Mouse (Mus musculus) MEL (cell line): ENCODE results near the gene Tmeff1. TPM values are rescaled to one million over a fixed set of nuclear protein-coding genes. Genes with fewer than 3 reads are reported as not detected.

Experiments
- DNase-seq: peaks from one replicate; pipeline ENCODE4 v3.0.0; 2011; ENCODE audit warnings: low read depth, low spot score
- H3K27ac ChIP-seq: 2 replicates; pipeline ENCODE4 v1.5.1; 2012; ENCODE audit warnings: low read depth, mild to moderate bottlenecking, control low read depth, low read length, moderate library complexity; ENCODE audit not compliant: control insufficient read depth
- H3K27me3 ChIP-seq, 2 experiments: fragments of 150-350 bp in 1 of 2; sonication (generic) in 1 of 2; 2 replicates each; pipeline ENCODE4 v1.6.1; 2012; ENCODE audit warnings: low read length in 2 of 2, mild to moderate bottlenecking in 2 of 2, improper control_type of control experiment in 1 of 2, moderate library complexity in 1 of 2; ENCODE audit not compliant: insufficient read depth in 2 of 2, control insufficient read depth in 1 of 2
- H3K36me3 ChIP-seq, 2 experiments: 2 replicates each; pipeline ENCODE4 v1.6.1; 2012 to 2014; ENCODE audit warnings: low read length in 2 of 2, improper control_type of control experiment in 1 of 2, inconsistent platforms in 1 of 2, mild to moderate bottlenecking in 1 of 2; ENCODE audit not compliant: insufficient read depth in 2 of 2, control insufficient read depth in 1 of 2
- H3K4me1 ChIP-seq, 2 experiments: fragments of 150-350 bp in 1 of 2; sonication (generic) in 1 of 2; 2 replicates each; pipeline ENCODE4 v1.6.1; 2012; ENCODE audit warnings: low read length in 2 of 2, improper control_type of control experiment in 1 of 2, mild to moderate bottlenecking in 1 of 2; ENCODE audit not compliant: insufficient read depth in 2 of 2, control insufficient read depth in 1 of 2
- H3K4me3 ChIP-seq, 2 experiments: fragments of 150-350 bp in 1 of 2; sonication (generic) in 1 of 2; 2 replicates each; pipeline ENCODE4 v1.5.1; 2012; ENCODE audit warnings: low read depth in 2 of 2, low read length in 2 of 2, mild to moderate bottlenecking in 2 of 2, moderate library complexity in 2 of 2, control low read depth in 1 of 2, improper control_type of control experiment in 1 of 2; ENCODE audit not compliant: control insufficient read depth in 1 of 2, insufficient read depth in 1 of 2
- H3K79me2 ChIP-seq: 2 replicates; pipeline ENCODE4 v1.6.1; 2012; ENCODE audit warnings: mild to moderate bottlenecking, low read length, moderate library complexity; ENCODE audit not compliant: control insufficient read depth, poor library complexity, insufficient read depth
- H3K9ac ChIP-seq: 2 replicates; pipeline ENCODE4 v1.6.1; 2012; ENCODE audit warnings: low read depth, mild to moderate bottlenecking, control low read depth, low read length, moderate library complexity; ENCODE audit not compliant: control insufficient read depth, poor library complexity, severe bottlenecking
- H3K9me3 ChIP-seq: fragments of 150-350 bp; sonication (generic); replicated peaks from 2 replicates; pipeline ENCODE4 v1.6.1; 2012; ENCODE audit warnings: mild to moderate bottlenecking, low read length, improper control_type of control experiment, moderate library complexity; ENCODE audit not compliant: insufficient read depth
- CHD1 ChIP-seq: IDR thresholded peaks from 2 replicates; pipeline ENCODE4 v1.6.1; 2012; ENCODE audit warnings: low read depth, mild to moderate bottlenecking, inconsistent platforms, low read length, improper control_type of control experiment
- CTCF ChIP-seq, 3 experiments: IDR thresholded peaks in 2 of 3; conservative IDR thresholded peaks in 1 of 3; 2 replicates each; pipeline ENCODE4 v1.5.1; 2011 to 2012; ENCODE audit warnings: low read length in 3 of 3, low read depth in 2 of 3, mild to moderate bottlenecking in 2 of 3, improper control_type of control experiment in 1 of 3, inconsistent platforms in 1 of 3, mixed read lengths in 1 of 3, moderate library complexity in 1 of 3; ENCODE audit not compliant: control insufficient read depth in 1 of 3, insufficient read depth in 1 of 3, poor library complexity in 1 of 3, severe bottlenecking in 1 of 3
- E2F4 ChIP-seq: IDR thresholded peaks from 2 replicates; pipeline ENCODE4 v1.6.1; 2011; ENCODE audit warnings: low read depth, low read length, improper control_type of control experiment, borderline replicate concordance
- ELF1 ChIP-seq: IDR thresholded peaks from 2 replicates; pipeline ENCODE4 v1.6.1; 2014; ENCODE audit warnings: low read depth, mild to moderate bottlenecking, inconsistent platforms, low read length, improper control_type of control experiment, moderate library complexity
- GATA1 ChIP-seq: IDR thresholded peaks from 2 replicates; pipeline ENCODE4 v1.6.1; 2011; ENCODE audit warnings: low read depth, low read length, improper control_type of control experiment
- HCFC1 ChIP-seq: IDR thresholded peaks from 2 replicates; pipeline ENCODE4 v1.6.1; 2012; ENCODE audit warnings: low read depth, mild to moderate bottlenecking, inconsistent platforms, low read length, improper control_type of control experiment, moderate library complexity
- JUND ChIP-seq: IDR thresholded peaks from 2 replicates; pipeline ENCODE4 v1.6.1; 2011; ENCODE audit warnings: low read depth, mild to moderate bottlenecking, improper control_type of control experiment, low read length
- MAX ChIP-seq: IDR thresholded peaks from 2 replicates; pipeline ENCODE4 v1.6.1; 2011; ENCODE audit warnings: low read length, improper control_type of control experiment
- MXI1 ChIP-seq: IDR thresholded peaks from 2 replicates; pipeline ENCODE4 v1.6.1; 2011; ENCODE audit warnings: mild to moderate bottlenecking, low read depth, low read length, improper control_type of control experiment
- NELFE ChIP-seq: IDR thresholded peaks from 2 replicates; pipeline ENCODE4 v1.6.1; 2011; ENCODE audit warnings: low read depth, low read length, improper control_type of control experiment
- NRF1 ChIP-seq: IDR thresholded peaks from 2 replicates; pipeline ENCODE4 v1.6.1; 2014; ENCODE audit warnings: low read depth, mild to moderate bottlenecking, inconsistent platforms, low read length, improper control_type of control experiment, moderate library complexity; ENCODE audit not compliant: poor library complexity, insufficient read depth, severe bottlenecking
- POLR2AphosphoS5 ChIP-seq: IDR thresholded peaks from 2 replicates; pipeline ENCODE4 v1.6.1; 2012; ENCODE audit warnings: low read depth, borderline replicate concordance, mild to moderate bottlenecking, inconsistent platforms, low read length, moderate library complexity, mixed read lengths
- RAD21 ChIP-seq: IDR thresholded peaks from 2 replicates; pipeline ENCODE4 v1.6.1; 2011; ENCODE audit warnings: mild to moderate bottlenecking, low read depth, low read length, improper control_type of control experiment
- SMC3 ChIP-seq: IDR thresholded peaks from 2 replicates; pipeline ENCODE4 v1.6.1; 2011; ENCODE audit warnings: low read depth, low read length, improper control_type of control experiment
- TCF12 ChIP-seq: IDR thresholded peaks from 2 replicates; pipeline ENCODE4 v1.6.1; 2014; ENCODE audit warnings: low read depth, mild to moderate bottlenecking, inconsistent platforms, low read length, improper control_type of control experiment, moderate library complexity
- UBTF ChIP-seq: IDR thresholded peaks from 2 replicates; pipeline ENCODE4 v1.6.1; 2012; ENCODE audit warnings: low read depth, mild to moderate bottlenecking, inconsistent platforms, low read length, improper control_type of control experiment, moderate library complexity, borderline replicate concordance; ENCODE audit not compliant: insufficient read depth
- USF1 ChIP-seq: IDR thresholded peaks from 2 replicates; pipeline ENCODE4 v1.6.1; 2014; ENCODE audit warnings: low read depth, mild to moderate bottlenecking, inconsistent platforms, low read length, improper control_type of control experiment, moderate library complexity
- USF2 ChIP-seq, 2 experiments: IDR thresholded peaks; 2 replicates each; pipeline ENCODE4 v1.6.1; 2011 to 2012; ENCODE audit warnings: improper control_type of control experiment in 2 of 2, low read length in 2 of 2, borderline replicate concordance in 1 of 2, inconsistent platforms in 1 of 2, low read depth in 1 of 2, mild to moderate bottlenecking in 1 of 2; ENCODE audit not compliant: insufficient read depth in 1 of 2
- ZNF384 ChIP-seq: IDR thresholded peaks from 2 replicates; pipeline ENCODE4 v1.6.1; 2012; ENCODE audit warnings: low read depth, mild to moderate bottlenecking, inconsistent platforms, low read length, improper control_type of control experiment
- polyA plus RNA-seq, 2 experiments: library from polyadenylated mRNA; stranded (reverse) in 1 of 2; unstranded in 1 of 2; fragments of >175 nt in 1 of 2; fragments of >200 nt in 1 of 2; gene quantifications; 2 replicates each; pipeline versions ENCODE4 v1.2.1 to v1.2.4; 2012; ENCODE audit warnings: low replicate concordance in 2 of 2, low read depth in 1 of 2; ENCODE audit not compliant: insufficient read length in 2 of 2, insufficient read depth in 1 of 2, missing spikeins in 1 of 2
- total RNA-seq: library from RNA; depleted of rRNA; stranded (reverse); fragments of 300-350 nt; gene quantifications from 2 replicates; pipeline ENCODE4 v1.2.3, GENCODE M21; 2012

Gene Tmeff1
- total and polyA plus RNA-seq, 3 experiments = not detected

- no peak for TF ChIP-seq UBTF
- TF ChIP-seq NRF1 = no peak
- TF ChIP-seq CHD1 = no peak
- TF ChIP-seq USF2 (IDR thresholded peaks at IDR 0.05; ENCODE audit: borderline replicate concordance in 1 of 2, insufficient read depth in 1 of 2, low read depth in 1 of 2, low read length in 2 of 2) = no peak
- TF ChIP-seq ELF1 = no peak
- TF ChIP-seq USF1 = no peak
- TF ChIP-seq MXI1 = 0 out of 2 replicates have a peak, but pooled peaks have one; percentile 18
- TF ChIP-seq E2F4 = no peak
Observed at GRCm38 (mm10) chr4:48684593-48685187, 99.7 kb downstream of the Tmeff1 start (continued).

DNA sequence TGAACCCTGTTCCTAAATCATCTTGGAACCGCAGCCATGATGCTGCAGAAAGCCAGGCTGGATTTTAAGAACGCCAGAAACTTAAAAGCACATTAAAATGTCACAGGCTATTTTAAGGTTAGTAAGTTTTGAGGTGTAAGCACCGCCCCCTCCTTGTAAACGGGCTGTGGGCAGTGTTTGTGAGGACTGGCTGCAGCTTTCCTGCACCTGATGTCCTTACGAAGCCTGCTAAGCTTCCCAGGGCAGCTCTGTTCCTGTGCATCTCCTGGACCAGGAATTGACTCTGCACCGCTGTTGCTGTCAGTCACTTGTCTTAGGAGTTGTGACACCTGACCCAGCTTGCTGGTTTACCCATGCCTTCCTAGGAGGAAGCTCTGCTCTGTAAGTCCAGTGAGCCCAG, 103.2 kb downstream of the Tmeff1 start:
- TF ChIP-seq ZNF384 (no peak), NELFE (no peak), RAD21 (no peak), ELF1 (no peak), MXI1 (no peak), GATA1 (no peak), E2F4 (no peak), UBTF (no peak), POLR2AphosphoS5 (no peak), MAX (no peak), TCF12 (no peak), HCFC1 (no peak), JUND (no peak)
- no peaks in the 10 kb centered on the region; a peak in 1 of 4 replicates for H3K36me3 ChIP-seq
- DNase-seq = no peak

GRCm38 (mm10) chr4:48690640-48691039, 105.7 kb downstream of the Tmeff1 start:
- no peak for TF ChIP-seq MAX
- TF ChIP-seq CTCF (IDR thresholded peaks at IDR 0.05 in 2 of 3, conservative IDR thresholded peaks at IDR 0.05 in 1 of 3; ENCODE audit: control insufficient read depth in 1 of 3, insufficient read depth in 1 of 3, low read depth in 2 of 3, low read length in 3 of 3, poor library complexity in 1 of 3, severe bottlenecking in 1 of 3) = peak in 2 of 3 experiments; percentile 55 to 63; a peak in 4 of 6 replicates
- TF ChIP-seq RAD21 = peak; percentile 33
- TF ChIP-seq SMC3 = peak; percentile 25
- Histone ChIP-seq H3K27me3 (no peaks in the 10 kb centered on the region), H3K9ac (no peak overlapping the region), H3K4me1 (no peaks in the 10 kb centered on the region), H3K9me3 (no peaks in the 10 kb centered on the region), H3K27ac (no peak overlapping the region), H3K4me3 (no peak overlapping the region), H3K79me2 (no peaks in the 10 kb centered on the region), H3K36me3 (no peaks in the 10 kb centered on the region)
- peak; percentile 52 for DNase-seq

More for the DNA sequence above, 103.2 kb downstream of the Tmeff1 start:
- H3K9ac ChIP-seq = no peak overlapping the region
- H3K9me3 ChIP-seq = no peaks in the 10 kb centered on the region
- peaks cover 4% of the 10 kb centered on the region for H3K79me2 ChIP-seq
- no peaks in the 10 kb centered on the region for H3K27me3 ChIP-seq
- no peak overlapping the region for H3K27ac ChIP-seq
- H3K4me1 ChIP-seq = 0 out of 4 replicates have a peak, but pooled peaks cover 0 to 3% of the 10 kb centered on the region in 2 experiments
- no peak overlapping the region for H3K4me3 ChIP-seq
